16 mouse cellular contexts compared by ENCODE assay signal in genomic region chr1:89892281-89892680, GRCm38 (mm10). TPM values are rescaled to one million over a fixed set of nuclear protein-coding genes. Genes with fewer than 3 reads are reported as not detected.
DNase-seq lines count a peak whose midpoint lies in the region; ATAC-seq and TF ChIP-seq lines count a peak whose summit lies in the region.
"Had no signal": no experiment of that assay in that cellular context is flagged by ENCODE, and none has a peak within 500 bp of the region (broad histone marks: within the 10 kb centered on the region; RNA-seq: fewer than 3 reads in every experiment).

No protein-coding gene starts in this region.

- H3K27ac ChIP-seq in forebrain, postnatal 0 days (ENCODE audit: low read depth, low read length) = no peak overlapping the region
- no peak overlapping the region for H3K27ac ChIP-seq in forebrain, embryonic 16.5 days (ENCODE audit: low read length)
- H3K27ac ChIP-seq in hindbrain, embryonic 14.5 days = no peak overlapping the region
- no peak overlapping the region for H3K27ac ChIP-seq in neural tube, embryonic 12.5 days
- H3K27ac ChIP-seq in gastrocnemius, adult 2 months = no peak overlapping the region
- no peak overlapping the region for H3K27ac ChIP-seq in cerebellum, adult 2 months (ENCODE audit: insufficient read depth, low read length)
- H3K27ac ChIP-seq: kidney, postnatal 0 days; limb, embryonic 10.5 days; liver, embryonic 13.5 days had no signal

- H3K27me3 ChIP-seq in forebrain, postnatal 0 days (ENCODE audit: insufficient read depth, low read length) = no peaks in the 10 kb centered on the region
- H3K27me3 ChIP-seq in forebrain, embryonic 16.5 days (replicated peaks; ENCODE audit: control insufficient read depth, insufficient read depth, low read length) = no peaks in the 10 kb centered on the region
- no peaks in the 10 kb centered on the region for H3K27me3 ChIP-seq in hindbrain, embryonic 14.5 days (ENCODE audit: control insufficient read depth, insufficient read depth, low read length)
- no peaks in the 10 kb centered on the region for H3K27me3 ChIP-seq in neural tube, embryonic 12.5 days (replicated peaks)
- H3K27me3 ChIP-seq in cerebellum, adult 2 months (ENCODE audit: control insufficient read depth, insufficient read depth, low read length) = no peaks in the 10 kb centered on the region
- H3K27me3 ChIP-seq: liver, embryonic 13.5 days had no signal

- WGBS in forebrain, postnatal 0 days = 41% methylated on average over 7 of the region's 7 CpGs
- WGBS in forebrain, embryonic 16.5 days = 38% methylated on average over 7 of the region's 7 CpGs
- 11% methylated on average over 7 of the region's 7 CpGs for WGBS in hindbrain, embryonic 14.5 days
- WGBS in neural tube, embryonic 12.5 days = 18% methylated on average over 7 of the region's 7 CpGs
- WGBS in cerebellum, adult 2 months = 51% methylated on average over 7 of the region's 7 CpGs

- no peak overlapping the region for H3K4me2 ChIP-seq in forebrain, postnatal 0 days (ENCODE audit: low read depth)
- no peak overlapping the region for H3K4me2 ChIP-seq in forebrain, embryonic 16.5 days (ENCODE audit: low read length)
- H3K4me2 ChIP-seq in hindbrain, embryonic 14.5 days (replicated peaks) = no peak overlapping the region
- 0 out of 2 replicates have a peak overlapping the region, but pooled peaks have one; percentile 0 for H3K4me2 ChIP-seq in neural tube, embryonic 12.5 days (replicated peaks)
- H3K4me2 ChIP-seq: liver, embryonic 13.5 days had no signal

- no peak for TF ChIP-seq CTCF in forebrain, postnatal 0 days (IDR thresholded peaks at IDR 0.05; ENCODE audit: low read depth)
- TF ChIP-seq CTCF in gastrocnemius, adult 2 months (IDR thresholded peaks at IDR 0.05) = no peak
- no peak for TF ChIP-seq CTCF in cerebellum, adult 2 months (IDR thresholded peaks at IDR 0.05; ENCODE audit: borderline replicate concordance, insufficient read depth, low read depth, low read length)

- intact Hi-C loops in gastrocnemius, adult 2 months (cut with DNase I) = no loop called here

- TF ChIP-seq POLR2A in cerebellum, adult 2 months (IDR thresholded peaks at IDR 0.05; ENCODE audit: borderline replicate concordance, insufficient read depth, low read length) = no peak

- H3K9me3 ChIP-seq in forebrain, postnatal 0 days (ENCODE audit: low read length) = no peaks in the 10 kb centered on the region
- no peaks in the 10 kb centered on the region for H3K9me3 ChIP-seq in forebrain, embryonic 16.5 days (ENCODE audit: control insufficient read depth, low read length)
- H3K9me3 ChIP-seq in hindbrain, embryonic 14.5 days (ENCODE audit: control insufficient read depth, low read length) = no peaks in the 10 kb centered on the region
- H3K9me3 ChIP-seq in neural tube, embryonic 12.5 days = no peaks in the 10 kb centered on the region
- H3K9me3 ChIP-seq: limb, embryonic 10.5 days; liver, embryonic 13.5 days had no signal

- no peaks in the 10 kb centered on the region for H3K4me1 ChIP-seq in forebrain, postnatal 0 days (ENCODE audit: insufficient read depth)
- no peaks in the 10 kb centered on the region; the same call in 1 of the 2 replicates for H3K4me1 ChIP-seq in forebrain, embryonic 16.5 days (replicated peaks; ENCODE audit: control insufficient read depth, insufficient read depth, low read length)
- H3K4me1 ChIP-seq in hindbrain, embryonic 14.5 days (replicated peaks; ENCODE audit: control insufficient read depth, insufficient read depth, low read length) = peaks cover 11% of the 10 kb centered on the region
- H3K4me1 ChIP-seq in neural tube, embryonic 12.5 days = peaks cover 43% of the 10 kb centered on the region
- H3K4me1 ChIP-seq in cerebellum, adult 2 months (ENCODE audit: control insufficient read depth, insufficient read depth, low read length) = peaks cover 5% of the 10 kb centered on the region; the same call in 1 of the 2 replicates

- no peak for DNase-seq in forebrain, postnatal 0 days
- DNase-seq in R1 (ENCODE audit: low read depth, low spot score) = peak; percentile 67
- no peak for DNase-seq in hindbrain, embryonic 14.5 days (ENCODE audit: low spot score)
- DNase-seq in ovary, adult 18-20 months (ENCODE audit: low spot score) = no peak
- DNase-seq in gastrocnemius, adult 2 months = no peak
- no peak for DNase-seq in cerebellum, adult 2 months
- DNase-seq: adrenal gland, postnatal 10 days; liver, embryonic 13.5 days had no signal

- H3K36me3 ChIP-seq in forebrain, postnatal 0 days (ENCODE audit: insufficient read depth) = peaks cover 28% of the 10 kb centered on the region
- peaks cover 6% of the 10 kb centered on the region for H3K36me3 ChIP-seq in forebrain, embryonic 16.5 days (ENCODE audit: control insufficient read depth, insufficient read depth)
- peaks cover 38% of the 10 kb centered on the region for H3K36me3 ChIP-seq in hindbrain, embryonic 14.5 days (replicated peaks; ENCODE audit: control insufficient read depth, insufficient read depth)
- peaks cover 24% of the 10 kb centered on the region for H3K36me3 ChIP-seq in neural tube, embryonic 12.5 days

- ATAC-seq in forebrain, postnatal 0 days = peak; percentile 30; the same call in 1 of the 2 replicates
- ATAC-seq in forebrain, embryonic 16.5 days = no peak
- ATAC-seq in hindbrain, embryonic 14.5 days (ENCODE audit: low FRiP score) = peak; percentile 39; the same call in 1 of the 2 replicates
- peak; percentile 76 for ATAC-seq in neural tube, embryonic 12.5 days (ENCODE audit: low FRiP score, low read depth)
- ATAC-seq: intestine, embryonic 16.5 days had no signal

- H3K9ac ChIP-seq in forebrain, postnatal 0 days = no peak overlapping the region
- no peak overlapping the region for H3K9ac ChIP-seq in forebrain, embryonic 16.5 days (replicated peaks; ENCODE audit: low read depth, low read length)
- H3K9ac ChIP-seq in hindbrain, embryonic 14.5 days = no peak overlapping the region
- H3K9ac ChIP-seq in neural tube, embryonic 12.5 days = no peak overlapping the region
- H3K9ac ChIP-seq: liver, embryonic 13.5 days had no signal

- H3K4me3 ChIP-seq in forebrain, postnatal 0 days (ENCODE audit: low read depth, low read length) = no peak overlapping the region
- no peak overlapping the region for H3K4me3 ChIP-seq in forebrain, embryonic 16.5 days (replicated peaks; ENCODE audit: low read length)
- H3K4me3 ChIP-seq in hindbrain, embryonic 14.5 days (replicated peaks; ENCODE audit: low read length) = no peak overlapping the region
- no peak overlapping the region for H3K4me3 ChIP-seq in neural tube, embryonic 12.5 days
- no peak overlapping the region for H3K4me3 ChIP-seq in gastrocnemius, adult 2 months
- H3K4me3 ChIP-seq in cerebellum, adult 2 months (replicated peaks; ENCODE audit: insufficient read depth, low read depth, low read length) = no peak overlapping the region
- H3K4me3 ChIP-seq: erythroblast, embryonic 14.5 days; limb, embryonic 10.5 days; liver, embryonic 13.5 days had no signal

RNA-seq across cellular contexts. Expression of gene Gbx2, which starts 38.7 kb away (rescaled TPM):
- 9.2 and 14.4 TPM in 2 replicates for total RNA-seq in forebrain, postnatal 0 days (2014; rRNA removed)
- 9.1 and 21.2 TPM in 2 replicates for polyA plus RNA-seq in forebrain, postnatal 0 days (2015; fragmentation: Nextera tagmentation; extraction: Ambion mirVana)
- polyA plus RNA-seq in forebrain, embryonic 16.5 days (2015; fragmentation: Nextera tagmentation; extraction: Ambion mirVana) = 4.1 and 8.1 TPM in 2 replicates
- polyA plus RNA-seq in hindbrain, embryonic 14.5 days (2014; fragmentation: Nextera tagmentation; extraction: Ambion mirVana) = 40.6 and 41.6 TPM in 2 replicates
- polyA plus RNA-seq in neural tube, embryonic 12.5 days (2016; fragmentation: Nextera tagmentation; extraction: Ambion mirVana) = 78.5 and 91.6 TPM in 2 replicates
- total RNA-seq in gastrocnemius, adult 2 months (2021) = under 1 TPM in 1 of 2 experiments, not detected in 1; 0.56 TPM
- 1.7 and 2.1 TPM in 2 replicates for polyA plus RNA-seq in cerebellum, adult 2 months (2012; rRNA removed)
- total RNA-seq: adrenal gland, postnatal 10 days; monocyte, adult 5-6 weeks had no signal
- polyA plus RNA-seq: erythroblast, embryonic 14.5 days; heart, embryonic 16.5 days; kidney, postnatal 0 days had no signal
